Mouse (Mus musculus) small intestine, adult 2 months (tissue): ENCODE measurements around the gene Gm13275.
"Not testable (repeated sequence)": the region's sequence is repeated elsewhere in the genome, so short reads cannot be mapped to it uniquely, and the experiment has no call there.

Experiments
- CTCF ChIP-seq: fragments of 200-500 bp; IDR thresholded peaks from 2 replicates; pipeline ENCODE4 v1.5.1; 2012; ENCODE audit warnings: low read depth, mild to moderate bottlenecking, control low read depth, inconsistent platforms, low read length, moderate library complexity, mixed read lengths; ENCODE audit not compliant: insufficient replicate concordance, insufficient read length; ENCODE audit errors: extremely low read depth
- POLR2A ChIP-seq: fragments of 200-500 bp; IDR thresholded peaks from 2 replicates; pipeline ENCODE4 v1.6.1; 2012; ENCODE audit warnings: low read depth, mild to moderate bottlenecking, control low read depth, inconsistent platforms, low read length, moderate library complexity

- TF ChIP-seq CTCF: 0 out of 2 replicates have a peak, but pooled peaks have one; percentile 17
- not testable (repeated sequence) for TF ChIP-seq POLR2A
These were observed 33.9 kb upstream of the Gm13275 start for GRCm38 (mm10) chr4:88760431-88760830.
